Mouse (Mus musculus) megakaryocyte, embryonic 14.5 days (primary cell): Measurements from ENCODE around the gene Pitpnm3.

ENCODE experiments used
- FLI1 ChIP-seq: IDR thresholded peaks from 2 replicates; pipeline ENCODE4 v1.6.1; 2012; ENCODE audit warnings: low read length, inconsistent platforms, mixed read lengths
- GATA1 ChIP-seq: IDR thresholded peaks from 3 replicates; pipeline ENCODE4 v1.6.1; 2012; ENCODE audit warnings: mixed read lengths, low read length, inconsistent platforms, borderline replicate concordance

DNA sequence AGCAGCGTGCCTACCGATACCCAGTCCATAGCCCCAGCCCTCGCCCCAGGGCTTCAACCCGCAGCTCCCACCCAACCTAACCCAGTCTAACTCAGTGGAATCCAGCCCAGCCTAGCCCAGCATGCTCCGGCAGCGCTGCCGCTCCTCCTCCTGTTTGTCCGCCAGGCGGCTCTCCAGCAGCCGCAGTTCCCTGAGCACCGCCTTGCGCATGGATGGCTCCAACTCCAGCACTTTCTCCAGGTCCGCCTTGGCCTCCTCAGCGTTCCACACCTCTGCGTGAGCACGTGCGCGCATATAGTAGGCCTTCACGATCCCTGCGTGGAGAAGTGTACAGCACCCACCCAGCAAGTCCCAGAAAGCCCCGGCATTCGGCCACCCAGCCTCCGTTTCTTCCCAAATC, 106.4 kb downstream of the Pitpnm3 start:
- TF ChIP-seq GATA1 (no peak), FLI1 (no peak)
